Mouse (Mus musculus) cerebellum, adult 9-11 months (tissue): Measurements from ENCODE around the gene Mettl27.

Experiments used
- DNase-seq: peaks from one replicate; pipeline ENCODE4 v3.0.0; 2022

The Mettl27 gene

GRCm38 (mm10) chr5:134932179-134932902 lies at the start of gene Mettl27:
Mettl27 (plus strand) TSS chr5:134932368.
- peak; percentile 77 for DNase-seq

- DNase-seq: peak; percentile 91
Measured at GRCm38 (mm10) chr5:134883077-134883476, 49.1 kb upstream of the Mettl27 start.

GRCm38 (mm10) chr5:134887447-134888335 lies 44.5 kb upstream of the Mettl27 start:
- DNase-seq: no peak

GRCm38 (mm10) chr5:134888505-134888904 lies 43.7 kb upstream of the Mettl27 start:
- DNase-seq: no peak

- no peak for DNase-seq
Measured at GRCm38 (mm10) chr5:134890601-134891054, 41.5 kb upstream of the Mettl27 start.

GRCm38 (mm10) chr5:134891552-134891951 lies 40.6 kb upstream of the Mettl27 start:
- DNase-seq: no peak

- DNase-seq: no peak
Measured at GRCm38 (mm10) chr5:134892717-134893116, 39.5 kb upstream of the Mettl27 start.

- DNase-seq: no peak
Measured at GRCm38 (mm10) chr5:134895291-134895690, 36.9 kb upstream of the Mettl27 start.

- no peak for DNase-seq
Measured at GRCm38 (mm10) chr5:134896965-134897364, 35.2 kb upstream of the Mettl27 start.

GRCm38 (mm10) chr5:134897596-134897995 lies 34.6 kb upstream of the Mettl27 start:
- DNase-seq: no peak

- DNase-seq: peak; percentile 14
Measured at GRCm38 (mm10) chr5:134901012-134901643, 31.0 kb upstream of the Mettl27 start.

- no peak for DNase-seq
Measured at GRCm38 (mm10) chr5:134901644-134902027, 30.5 kb upstream of the Mettl27 start.

GRCm38 (mm10) chr5:134906633-134907032 lies 25.5 kb upstream of the Mettl27 start, which contains the start of gene Tmem270:
Tmem270 (minus strand) TSS chr5:134906733.
- DNase-seq: no peak

GRCm38 (mm10) chr5:134907135-134907534 lies 25.0 kb upstream of the Mettl27 start:
- DNase-seq: peak; percentile 85

GRCm38 (mm10) chr5:134911901-134912300 lies 20.3 kb upstream of the Mettl27 start:
- DNase-seq: no peak

GRCm38 (mm10) chr5:134913352-134913751 lies 18.8 kb upstream of the Mettl27 start:
- DNase-seq: no peak

GRCm38 (mm10) chr5:134913753-134914152 lies 18.4 kb upstream of the Mettl27 start:
- DNase-seq: no peak

- no peak for DNase-seq
Measured at GRCm38 (mm10) chr5:134914510-134914909, 17.7 kb upstream of the Mettl27 start.

GRCm38 (mm10) chr5:134915311-134915710 lies 16.9 kb upstream of the Mettl27 start, which contains the start of gene Cldn13:
Cldn13 (minus strand) TSS chr5:134915526.
- no peak for DNase-seq

GRCm38 (mm10) chr5:134918071-134918832 lies 13.9 kb upstream of the Mettl27 start:
- DNase-seq: peak; percentile 15

GRCm38 (mm10) chr5:134919097-134919496 lies 13.1 kb upstream of the Mettl27 start:
- DNase-seq: no peak

GRCm38 (mm10) chr5:134920106-134920687 lies 12.0 kb upstream of the Mettl27 start:
- DNase-seq: no peak
